Mouse (Mus musculus): ENCODE measurements around the gene Mapk6.

- TF ChIP-seq CTCF (IDR thresholded peaks at IDR 0.05; ENCODE audit: insufficient read depth, low read length), result no peak; the same call in 1 of the 2 replicates
- no peak for TF ChIP-seq POLR2A (IDR thresholded peaks at IDR 0.05; ENCODE audit: borderline replicate concordance, extremely low read depth, low read depth, low read length)
Measured at GRCm38 (mm10) chr9:75434172-75434793, 24.5 kb upstream of the Mapk6 start.

Measured in lung, adult 2 months (tissue).